Mouse (Mus musculus): ENCODE measurements at regions not wholly inside any gene's neighbourhood (a gene's known extent, or its start where the extent isn't known, plus 50 kb on each side); places are given as distances from the start of the nearest gene placed in this dataset.

- Histone ChIP-seq H3K4me2 (ENCODE audit: low read depth, severe bottlenecking) (no peak overlapping the region), H3K27ac (replicated peaks; ENCODE audit: low read depth, low read length) (no peak overlapping the region), H3K36me3 (ENCODE audit: control insufficient read depth, insufficient read depth, low read length) (no peaks in the 10 kb centered on the region), H3K4me3 (ENCODE audit: low read depth, low read length) (no peak overlapping the region), H3K9ac (ENCODE audit: low read length) (no peak overlapping the region), H3K4me1 (ENCODE audit: control insufficient read depth, insufficient read depth, low read length) (no peaks in the 10 kb centered on the region), H3K27me3 (ENCODE audit: control insufficient read depth, insufficient read depth, low read length) (no peaks in the 10 kb centered on the region), H3K9me3 (ENCODE audit: control insufficient read depth, low read length) (no peaks in the 10 kb centered on the region)
- ATAC-seq (ENCODE audit: insufficient number of reproducible peaks, low FRiP score, low TSS enrichment, low read depth): no peak
- no peak for DNase-seq (ENCODE audit: low spot score)
Measured at GRCm38 (mm10) chr2:45512852-45513251, 395.7 kb upstream of the Zeb2 start.

GRCm38 (mm10) chr2:45511791-45512190 is 394.6 kb upstream of the Zeb2 start:
- WGBS: 67% methylated on average over 3 of the region's 3 CpGs
- DNase-seq (ENCODE audit: low spot score) (no peak), ATAC-seq (ENCODE audit: insufficient number of reproducible peaks, low FRiP score, low TSS enrichment, low read depth) (no peak)
- no peaks in the 10 kb centered on the region for H3K27me3 ChIP-seq (ENCODE audit: control insufficient read depth, insufficient read depth, low read length)
- H3K4me2 ChIP-seq (ENCODE audit: low read depth, severe bottlenecking): no peak overlapping the region
- H3K9me3 ChIP-seq (ENCODE audit: control insufficient read depth, low read length): no peaks in the 10 kb centered on the region
- no peak overlapping the region for H3K27ac ChIP-seq (replicated peaks; ENCODE audit: low read depth, low read length)
- no peak overlapping the region for H3K4me3 ChIP-seq (ENCODE audit: low read depth, low read length)
- no peaks in the 10 kb centered on the region for H3K4me1 ChIP-seq (ENCODE audit: control insufficient read depth, insufficient read depth, low read length)
- H3K36me3 ChIP-seq (ENCODE audit: control insufficient read depth, insufficient read depth, low read length): no peaks in the 10 kb centered on the region
- H3K9ac ChIP-seq (ENCODE audit: low read length): no peak overlapping the region

GRCm38 (mm10) chr2:45504468-45504867 is 387.3 kb upstream of the Zeb2 start:
- no peaks in the 10 kb centered on the region for H3K36me3 ChIP-seq (ENCODE audit: control insufficient read depth, insufficient read depth, low read length)
- no peak for ATAC-seq (ENCODE audit: insufficient number of reproducible peaks, low FRiP score, low TSS enrichment, low read depth)
- H3K4me1 ChIP-seq (ENCODE audit: control insufficient read depth, insufficient read depth, low read length): no peaks in the 10 kb centered on the region
- no peaks in the 10 kb centered on the region for H3K9me3 ChIP-seq (ENCODE audit: control insufficient read depth, low read length)
- H3K4me3 ChIP-seq (ENCODE audit: low read depth, low read length): no peak overlapping the region
- 86% methylated on average over 4 of the region's 4 CpGs for WGBS
- no peak overlapping the region for H3K4me2 ChIP-seq (ENCODE audit: low read depth, severe bottlenecking)
- H3K27me3 ChIP-seq (ENCODE audit: control insufficient read depth, insufficient read depth, low read length): no peaks in the 10 kb centered on the region
- H3K9ac ChIP-seq (ENCODE audit: low read length): no peak overlapping the region
- no peak for DNase-seq (ENCODE audit: low spot score)
- H3K27ac ChIP-seq (replicated peaks; ENCODE audit: low read depth, low read length): no peak overlapping the region

- ATAC-seq (ENCODE audit: insufficient number of reproducible peaks, low FRiP score, low TSS enrichment, low read depth) (no peak), DNase-seq (ENCODE audit: low spot score) (no peak)
- H3K27ac ChIP-seq (replicated peaks; ENCODE audit: low read depth, low read length): no peak overlapping the region
- 93% methylated on average over 2 of the region's 2 CpGs for WGBS
- H3K36me3 ChIP-seq (ENCODE audit: control insufficient read depth, insufficient read depth, low read length): no peaks in the 10 kb centered on the region
- no peak overlapping the region for H3K9ac ChIP-seq (ENCODE audit: low read length)
- no peaks in the 10 kb centered on the region for H3K4me1 ChIP-seq (ENCODE audit: control insufficient read depth, insufficient read depth, low read length)
- H3K4me3 ChIP-seq (ENCODE audit: low read depth, low read length): no peak overlapping the region
- H3K4me2 ChIP-seq (ENCODE audit: low read depth, severe bottlenecking): no peak overlapping the region
- no peaks in the 10 kb centered on the region for H3K27me3 ChIP-seq (ENCODE audit: control insufficient read depth, insufficient read depth, low read length)
- H3K9me3 ChIP-seq (ENCODE audit: control insufficient read depth, low read length): no peaks in the 10 kb centered on the region
Measured at GRCm38 (mm10) chr2:45493656-45494055, 376.5 kb upstream of the Zeb2 start.

- Histone ChIP-seq H3K27me3 (ENCODE audit: control insufficient read depth, insufficient read depth, low read length) (no peaks in the 10 kb centered on the region), H3K4me2 (ENCODE audit: low read depth, severe bottlenecking) (no peak overlapping the region), H3K9ac (ENCODE audit: low read length) (no peak overlapping the region), H3K9me3 (ENCODE audit: control insufficient read depth, low read length) (no peaks in the 10 kb centered on the region), H3K4me1 (ENCODE audit: control insufficient read depth, insufficient read depth, low read length) (no peaks in the 10 kb centered on the region), H3K36me3 (ENCODE audit: control insufficient read depth, insufficient read depth, low read length) (no peaks in the 10 kb centered on the region), H3K4me3 (ENCODE audit: low read depth, low read length) (no peak overlapping the region), H3K27ac (replicated peaks; ENCODE audit: low read depth, low read length) (no peak overlapping the region)
- no peak for DNase-seq (ENCODE audit: low spot score)
- ATAC-seq (ENCODE audit: insufficient number of reproducible peaks, low FRiP score, low TSS enrichment, low read depth): no peak
- WGBS: 90% methylated on average over 5 of the region's 5 CpGs
Measured at GRCm38 (mm10) chr2:45486530-45486929, 369.3 kb upstream of the Zeb2 start.

GRCm38 (mm10) chr2:45485477-45485876 is 368.3 kb upstream of the Zeb2 start:
- H3K27me3 ChIP-seq (ENCODE audit: control insufficient read depth, insufficient read depth, low read length): no peaks in the 10 kb centered on the region
- no peaks in the 10 kb centered on the region for H3K4me1 ChIP-seq (ENCODE audit: control insufficient read depth, insufficient read depth, low read length)
- ATAC-seq (ENCODE audit: insufficient number of reproducible peaks, low FRiP score, low TSS enrichment, low read depth) (no peak), DNase-seq (ENCODE audit: low spot score) (no peak)
- H3K4me3 ChIP-seq (ENCODE audit: low read depth, low read length): no peak overlapping the region
- H3K27ac ChIP-seq (replicated peaks; ENCODE audit: low read depth, low read length): no peak overlapping the region
- 82% methylated on average over 10 of the region's 10 CpGs for WGBS
- no peaks in the 10 kb centered on the region for H3K36me3 ChIP-seq (ENCODE audit: control insufficient read depth, insufficient read depth, low read length)
- no peak overlapping the region for H3K4me2 ChIP-seq (ENCODE audit: low read depth, severe bottlenecking)
- no peak overlapping the region for H3K9ac ChIP-seq (ENCODE audit: low read length)
- no peaks in the 10 kb centered on the region for H3K9me3 ChIP-seq (ENCODE audit: control insufficient read depth, low read length)

GRCm38 (mm10) chr2:45480671-45481070 is 363.5 kb upstream of the Zeb2 start:
- ATAC-seq (ENCODE audit: insufficient number of reproducible peaks, low FRiP score, low TSS enrichment, low read depth): no peak
- 75% methylated on average over 2 of the region's 2 CpGs for WGBS

GRCm38 (mm10) chr2:45475996-45476395 is 358.8 kb upstream of the Zeb2 start:
- Histone ChIP-seq H3K4me3 (ENCODE audit: low read depth, low read length) (no peak overlapping the region), H3K27me3 (ENCODE audit: control insufficient read depth, insufficient read depth, low read length) (no peaks in the 10 kb centered on the region), H3K4me1 (ENCODE audit: control insufficient read depth, insufficient read depth, low read length) (no peaks in the 10 kb centered on the region), H3K36me3 (ENCODE audit: control insufficient read depth, insufficient read depth, low read length) (no peaks in the 10 kb centered on the region), H3K27ac (replicated peaks; ENCODE audit: low read depth, low read length) (no peak overlapping the region), H3K9ac (ENCODE audit: low read length) (no peak overlapping the region), H3K4me2 (ENCODE audit: low read depth, severe bottlenecking) (no peak overlapping the region), H3K9me3 (ENCODE audit: control insufficient read depth, low read length) (no peaks in the 10 kb centered on the region)
- no peak for ATAC-seq (ENCODE audit: insufficient number of reproducible peaks, low FRiP score, low TSS enrichment, low read depth)
- DNase-seq (ENCODE audit: low spot score): no peak

More at GRCm38 (mm10) chr2:45480671-45481070, 363.5 kb upstream of the Zeb2 start:
- Histone ChIP-seq H3K36me3 (ENCODE audit: control insufficient read depth, insufficient read depth, low read length) (no peaks in the 10 kb centered on the region), H3K27ac (replicated peaks; ENCODE audit: low read depth, low read length) (no peak overlapping the region), H3K4me1 (ENCODE audit: control insufficient read depth, insufficient read depth, low read length) (no peaks in the 10 kb centered on the region), H3K4me3 (ENCODE audit: low read depth, low read length) (no peak overlapping the region), H3K4me2 (ENCODE audit: low read depth, severe bottlenecking) (no peak overlapping the region), H3K9me3 (ENCODE audit: control insufficient read depth, low read length) (no peaks in the 10 kb centered on the region), H3K27me3 (ENCODE audit: control insufficient read depth, insufficient read depth, low read length) (no peaks in the 10 kb centered on the region), H3K9ac (ENCODE audit: low read length) (no peak overlapping the region)
- DNase-seq (ENCODE audit: low spot score): no peak

- DNase-seq (ENCODE audit: low spot score) (no peak), ATAC-seq (ENCODE audit: insufficient number of reproducible peaks, low FRiP score, low TSS enrichment, low read depth) (no peak)
- 86% methylated on average over 4 of the region's 4 CpGs for WGBS
- Histone ChIP-seq H3K4me3 (ENCODE audit: low read depth, low read length) (no peak overlapping the region), H3K36me3 (ENCODE audit: control insufficient read depth, insufficient read depth, low read length) (no peaks in the 10 kb centered on the region), H3K9me3 (ENCODE audit: control insufficient read depth, low read length) (no peaks in the 10 kb centered on the region), H3K27ac (replicated peaks; ENCODE audit: low read depth, low read length) (no peak overlapping the region), H3K4me2 (ENCODE audit: low read depth, severe bottlenecking) (no peak overlapping the region), H3K9ac (ENCODE audit: low read length) (no peak overlapping the region), H3K27me3 (ENCODE audit: control insufficient read depth, insufficient read depth, low read length) (no peaks in the 10 kb centered on the region), H3K4me1 (ENCODE audit: control insufficient read depth, insufficient read depth, low read length) (no peaks in the 10 kb centered on the region)
Measured at GRCm38 (mm10) chr2:45464306-45464705, 347.1 kb upstream of the Zeb2 start.

All from limb, embryonic 11.5 days (tissue).